Mouse (Mus musculus): ENCODE data around the gene Abhd16a.

Abhd16a gene

DNA sequence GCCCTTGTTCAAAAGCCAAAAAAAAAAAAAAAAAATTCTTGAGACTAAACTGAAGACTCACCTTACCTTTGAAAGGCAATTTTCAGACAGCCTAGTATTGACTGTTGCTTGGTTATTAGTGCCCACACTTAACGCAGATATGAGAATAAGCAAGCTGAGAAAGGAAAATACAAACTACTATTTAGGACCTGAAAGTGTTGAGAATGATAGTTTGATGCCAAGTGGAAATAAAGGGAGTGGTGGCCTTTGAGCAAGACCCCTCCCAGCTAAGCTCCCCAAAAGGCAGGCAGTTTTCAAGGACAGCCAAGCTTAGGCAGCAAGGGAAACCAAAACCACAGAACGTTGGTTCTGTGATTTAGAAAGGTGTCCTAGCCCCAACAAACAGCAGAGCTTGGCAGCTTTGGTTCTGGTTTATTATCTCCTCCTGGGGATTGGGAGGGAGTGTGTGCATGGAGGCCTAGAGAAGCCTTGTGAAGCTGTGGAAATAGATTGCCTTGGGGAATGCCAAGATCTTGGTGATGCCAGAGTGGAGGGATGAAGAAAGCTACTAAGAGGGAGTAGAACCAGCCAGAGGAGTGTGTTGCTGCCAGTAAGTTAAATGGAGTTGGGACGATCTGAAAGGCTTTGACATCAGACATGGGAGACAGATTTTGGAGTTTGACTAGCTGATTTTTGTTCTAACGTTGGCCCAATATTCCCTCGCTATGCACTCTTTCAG lies 59.0 kb downstream of the Abhd16a start:
- no peak for DNase-seq (ENCODE audit: low spot score in 2 of 2)

DNA sequence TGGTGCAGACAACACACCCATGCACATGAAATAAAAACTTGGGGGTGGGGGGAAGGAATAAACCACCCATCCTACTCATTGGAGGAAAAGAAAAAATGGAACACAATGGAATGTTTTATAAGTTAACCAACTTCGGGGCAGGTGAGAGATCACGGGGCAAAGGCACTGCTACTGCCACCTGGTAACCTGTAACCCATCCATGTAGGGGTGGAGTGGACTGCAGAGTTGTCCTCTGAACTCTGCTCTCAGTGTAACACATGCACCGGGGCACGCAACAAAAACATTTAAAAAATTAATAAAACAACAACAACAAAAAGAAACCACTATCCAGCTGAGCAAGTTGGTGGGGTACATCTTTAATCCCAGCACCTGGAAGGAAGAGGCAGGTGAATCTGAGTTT lies 63.1 kb downstream of the Abhd16a start:
- DNase-seq (ENCODE audit: low spot score in 2 of 2): no peak

Data from frontal cortex, postnatal 25 days (tissue).